Mouse (Mus musculus): ENCODE data around the gene Zfp280c. TPM values are rescaled to one million over a fixed set of nuclear protein-coding genes. Genes with fewer than 3 reads are reported as not detected.
A peak's percentile ranks its signal among the peaks of the same experiment; 100 is the strongest.

The Zfp280c gene
- polyA plus RNA-seq, 1 experiment, result 2.5 TPM

DNA sequence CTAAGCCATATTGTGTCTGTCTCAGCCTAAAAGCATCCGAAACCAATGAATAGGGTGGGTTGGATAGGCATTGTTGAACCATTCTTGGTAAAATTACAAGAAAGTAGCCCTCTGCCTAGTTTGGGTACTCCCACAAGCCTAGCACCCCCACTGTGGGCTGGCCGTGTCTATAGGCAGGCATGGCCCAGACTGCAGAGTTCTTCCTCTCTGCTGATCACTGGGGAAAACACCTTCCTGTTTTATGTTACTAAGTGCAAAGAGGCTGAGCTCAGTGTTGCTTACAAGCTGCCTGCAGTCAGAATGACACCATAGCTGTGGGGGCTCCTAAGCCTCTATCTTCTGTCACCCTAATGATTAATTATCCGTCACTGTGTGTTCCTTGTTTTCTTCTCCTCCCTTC, 70.8 kb downstream of the Zfp280c start:
- no peak for TF ChIP-seq CTCF (IDR thresholded peaks at IDR 0.05; ENCODE audit: extremely low read depth, insufficient read depth, insufficient read length, insufficient replicate concordance)
- no peak for TF ChIP-seq POLR2A (IDR thresholded peaks at IDR 0.05; ENCODE audit: low read depth, low read length)
- Histone ChIP-seq H3K4me3 (ENCODE audit: extremely low read depth, insufficient read depth, insufficient read length) (no peak overlapping the region), H3K27me3 (ENCODE audit: control insufficient read depth, insufficient read depth, low read length) (no peaks in the 10 kb centered on the region), H3K27ac (ENCODE audit: insufficient read depth, low read length) (no peak overlapping the region), H3K4me1 (ENCODE audit: control insufficient read depth, insufficient read depth, insufficient read length) (no peaks in the 10 kb centered on the region), H3K36me3 (ENCODE audit: control insufficient read depth, insufficient read depth, low read length) (no peaks in the 10 kb centered on the region)
- no peak for DNase-seq (ENCODE audit: low read depth in 1 of 2, low spot score in 2 of 2)
- 60% methylated on average over 3 of the region's 3 CpGs for WGBS

DNA sequence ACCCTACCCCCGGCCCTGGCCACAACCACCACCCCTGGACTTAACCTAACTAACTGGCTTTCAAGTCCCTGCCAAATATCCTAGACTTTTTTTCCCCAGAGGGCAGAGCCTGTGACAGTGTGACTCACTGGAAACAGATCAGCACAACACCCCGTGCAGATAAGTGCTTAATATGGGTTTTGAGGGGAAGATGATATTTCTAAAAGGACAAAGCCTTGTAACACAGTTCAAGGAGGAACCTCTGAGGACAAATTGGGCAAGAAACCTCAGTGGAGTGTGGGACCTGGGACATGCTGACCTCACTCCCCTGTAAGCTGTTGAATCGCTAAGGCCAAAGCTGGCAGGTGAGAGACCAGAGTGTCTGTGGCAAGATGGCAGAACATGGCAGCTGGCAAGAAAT, 72.7 kb downstream of the Zfp280c start:
- Histone ChIP-seq H3K4me3 (ENCODE audit: extremely low read depth, insufficient read depth, insufficient read length) (no peak overlapping the region), H3K4me1 (ENCODE audit: control insufficient read depth, insufficient read depth, insufficient read length) (no peaks in the 10 kb centered on the region), H3K36me3 (ENCODE audit: control insufficient read depth, insufficient read depth, low read length) (no peaks in the 10 kb centered on the region), H3K27ac (ENCODE audit: insufficient read depth, low read length) (no peak overlapping the region), H3K27me3 (ENCODE audit: control insufficient read depth, insufficient read depth, low read length) (no peaks in the 10 kb centered on the region)
- TF ChIP-seq CTCF (IDR thresholded peaks at IDR 0.05; ENCODE audit: extremely low read depth, insufficient read depth, insufficient read length, insufficient replicate concordance), result no peak
- TF ChIP-seq POLR2A (IDR thresholded peaks at IDR 0.05; ENCODE audit: low read depth, low read length), result no peak
- WGBS, result 86% methylated on average over 3 of the region's 3 CpGs
- DNase-seq (ENCODE audit: low read depth in 1 of 2, low spot score in 2 of 2), result no peak

DNA sequence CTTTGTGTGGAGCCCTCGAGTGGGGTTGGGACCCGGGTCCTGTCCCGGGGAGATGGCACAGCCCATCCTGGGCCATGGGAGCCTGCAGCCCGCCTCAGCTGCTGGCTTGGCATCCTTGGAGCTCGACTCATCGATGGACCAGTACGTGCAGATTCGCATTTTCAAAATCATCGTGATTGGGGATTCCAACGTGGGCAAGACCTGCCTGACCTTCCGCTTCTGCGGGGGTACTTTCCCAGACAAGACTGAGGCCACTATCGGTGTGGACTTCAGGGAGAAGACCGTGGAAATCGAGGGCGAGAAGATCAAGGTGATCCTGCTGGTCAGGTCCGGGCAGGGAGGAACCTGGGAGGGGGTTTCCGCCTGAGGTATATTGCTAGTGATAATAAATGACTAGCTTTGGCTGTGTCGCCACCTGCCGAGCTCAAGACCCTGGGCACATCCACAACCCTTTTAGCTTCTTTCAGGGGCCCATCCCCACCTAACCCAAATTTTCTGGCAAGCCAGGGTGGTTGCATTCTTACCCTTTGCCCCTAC, 74.7 kb downstream of the Zfp280c start:
- Histone ChIP-seq H3K4me3 (ENCODE audit: extremely low read depth, insufficient read depth, insufficient read length) (peak overlapping the region; percentile 42; the same call in 1 of the 2 replicates), H3K27ac (ENCODE audit: insufficient read depth, low read length) (no peak overlapping the region), H3K27me3 (ENCODE audit: control insufficient read depth, insufficient read depth, low read length) (no peaks in the 10 kb centered on the region), H3K4me1 (ENCODE audit: control insufficient read depth, insufficient read depth, insufficient read length) (no peaks in the 10 kb centered on the region), H3K36me3 (ENCODE audit: control insufficient read depth, insufficient read depth, low read length) (no peaks in the 10 kb centered on the region)
- TF ChIP-seq CTCF (IDR thresholded peaks at IDR 0.05; ENCODE audit: extremely low read depth, insufficient read depth, insufficient read length, insufficient replicate concordance) (no peak), POLR2A (IDR thresholded peaks at IDR 0.05; ENCODE audit: low read depth, low read length) (no peak)
- no peak for DNase-seq (ENCODE audit: low read depth in 1 of 2, low spot score in 2 of 2)
- WGBS, result 41% methylated on average over 20 of the region's 20 CpGs

DNA sequence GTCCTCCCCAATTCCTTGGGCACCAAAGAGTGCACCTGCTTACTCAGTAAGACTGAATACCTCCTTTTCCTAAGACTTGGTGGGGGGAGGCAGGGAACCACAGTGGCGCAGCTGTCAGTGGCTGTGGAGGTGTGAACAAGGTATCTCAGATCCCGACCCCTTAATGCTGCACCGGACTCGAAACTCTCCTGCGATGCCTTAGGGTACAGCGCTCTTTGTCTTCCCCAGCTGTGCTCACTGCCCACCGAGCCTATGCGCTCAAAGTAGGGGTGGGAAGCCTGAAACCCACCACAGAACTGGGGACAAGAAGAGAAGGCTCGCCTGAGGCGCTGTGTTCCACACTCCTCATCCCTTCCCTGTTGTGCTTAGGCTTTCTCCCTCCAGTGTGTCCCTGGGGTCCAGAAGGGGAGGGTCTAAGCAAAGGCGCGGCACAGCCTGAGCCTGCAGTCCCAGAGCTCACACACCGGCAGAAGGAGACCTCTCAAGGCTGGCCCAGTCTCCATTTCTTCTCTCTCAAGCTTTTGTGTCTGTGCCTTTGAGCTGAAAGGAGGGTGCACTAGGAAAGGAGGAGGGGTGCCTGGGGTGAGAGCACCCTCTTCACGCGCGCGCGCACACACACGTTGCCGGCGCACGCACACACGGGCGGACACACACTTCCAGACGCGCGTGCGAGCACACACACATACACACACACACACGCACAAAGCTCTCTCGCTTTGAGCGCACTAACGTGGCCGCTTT, 75.3 kb downstream of the Zfp280c start, which contains the start of gene Rab33a:
TSS of gene Rab33a (plus strand) at position 478 of the 741 bp plus-strand sequence.
- H3K4me1 ChIP-seq (ENCODE audit: control insufficient read depth, insufficient read depth, insufficient read length), result no peaks in the 10 kb centered on the region
- H3K27ac ChIP-seq (ENCODE audit: insufficient read depth, low read length), result no peak within 1 kb of the TSS
- peak within 1 kb of the TSS; percentile 42 for H3K4me3 ChIP-seq (ENCODE audit: extremely low read depth, insufficient read depth, insufficient read length)
- DNase-seq (ENCODE audit: low read depth in 1 of 2, low spot score in 2 of 2), result no peak
- 31% methylated on average over 33 of the region's 33 CpGs for WGBS
- no peak for TF ChIP-seq POLR2A (IDR thresholded peaks at IDR 0.05; ENCODE audit: low read depth, low read length)
- no peak for TF ChIP-seq CTCF (IDR thresholded peaks at IDR 0.05; ENCODE audit: extremely low read depth, insufficient read depth, insufficient read length, insufficient replicate concordance)
- no peaks in the 10 kb centered on the region for H3K36me3 ChIP-seq (ENCODE audit: control insufficient read depth, insufficient read depth, low read length)
- no peaks in the 10 kb centered on the region for H3K27me3 ChIP-seq (ENCODE audit: control insufficient read depth, insufficient read depth, low read length)

DNA sequence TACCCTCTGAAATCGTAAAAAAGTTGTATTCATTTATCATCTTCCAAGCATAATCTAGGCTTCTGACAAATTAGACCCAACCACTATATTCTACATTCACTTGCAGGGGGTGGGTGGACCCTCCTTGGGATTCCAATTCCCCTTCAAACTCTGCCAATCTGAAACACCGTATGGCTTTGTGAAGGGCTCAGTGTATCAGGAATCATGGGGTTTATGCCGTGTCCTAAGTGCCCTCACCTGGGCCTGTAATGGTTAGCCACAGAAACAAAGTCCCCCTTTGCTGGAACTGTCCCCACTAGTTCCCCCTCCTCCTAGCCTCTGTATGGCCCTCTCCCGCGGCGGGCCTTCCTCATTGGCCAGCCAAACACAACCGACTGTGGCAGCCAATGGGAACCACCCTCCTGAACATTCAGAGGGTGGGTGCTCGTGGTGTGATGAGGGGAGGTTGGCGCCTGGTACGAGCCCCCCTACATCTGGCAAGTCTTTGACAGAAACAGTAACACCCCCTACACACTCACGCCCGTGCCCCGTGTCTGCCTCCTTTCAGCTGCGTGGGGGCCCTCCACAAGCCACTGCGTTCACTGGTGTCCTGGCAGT, 76.0 kb downstream of the Zfp280c start:
- TF ChIP-seq CTCF (IDR thresholded peaks at IDR 0.05; ENCODE audit: extremely low read depth, insufficient read depth, insufficient read length, insufficient replicate concordance) (no peak), POLR2A (IDR thresholded peaks at IDR 0.05; ENCODE audit: low read depth, low read length) (no peak)
- peak overlapping the region; percentile 4; the same call in 1 of the 2 replicates for H3K4me3 ChIP-seq (ENCODE audit: extremely low read depth, insufficient read depth, insufficient read length)
- H3K27me3 ChIP-seq (ENCODE audit: control insufficient read depth, insufficient read depth, low read length), result no peaks in the 10 kb centered on the region
- 52% methylated on average over 15 of the region's 15 CpGs for WGBS
- H3K4me1 ChIP-seq (ENCODE audit: control insufficient read depth, insufficient read depth, insufficient read length), result no peaks in the 10 kb centered on the region
- no peak overlapping the region for H3K27ac ChIP-seq (ENCODE audit: insufficient read depth, low read length)
- no peaks in the 10 kb centered on the region for H3K36me3 ChIP-seq (ENCODE audit: control insufficient read depth, insufficient read depth, low read length)
- DNase-seq (ENCODE audit: low read depth in 1 of 2, low spot score in 2 of 2), result no peak

DNA sequence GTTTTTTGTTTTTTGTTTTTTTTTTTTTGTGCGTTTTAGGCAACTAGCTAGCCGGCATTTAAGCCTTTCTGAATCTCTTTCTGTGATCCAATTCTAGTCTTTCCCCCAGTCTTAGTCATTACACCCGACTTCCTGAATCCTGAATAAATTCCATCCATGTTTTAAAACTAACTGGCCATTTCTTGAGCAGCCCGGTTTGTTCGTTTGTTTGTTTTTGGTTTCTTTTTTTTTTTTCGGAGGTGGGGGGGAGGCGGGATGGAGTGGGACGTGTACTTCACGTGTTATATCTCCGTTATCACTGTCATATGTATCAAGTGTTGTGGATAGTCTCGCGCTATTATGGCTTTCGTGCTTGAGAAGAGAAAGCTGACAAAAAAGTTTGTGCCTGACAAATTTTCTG, 80.5 kb downstream of the Zfp280c start:
- Histone ChIP-seq H3K27ac (ENCODE audit: insufficient read depth, low read length) (no peak overlapping the region), H3K4me1 (ENCODE audit: control insufficient read depth, insufficient read depth, insufficient read length) (no peaks in the 10 kb centered on the region), H3K27me3 (ENCODE audit: control insufficient read depth, insufficient read depth, low read length) (no peaks in the 10 kb centered on the region), H3K36me3 (ENCODE audit: control insufficient read depth, insufficient read depth, low read length) (no peaks in the 10 kb centered on the region), H3K4me3 (ENCODE audit: extremely low read depth, insufficient read depth, insufficient read length) (peak overlapping the region; percentile 56; the same call in 1 of the 2 replicates)
- DNase-seq (ENCODE audit: low read depth in 1 of 2, low spot score in 2 of 2), result peak in 1 of 2 experiments; percentile 2
- WGBS, result 30% methylated on average over 13 of the region's 13 CpGs
- TF ChIP-seq CTCF (IDR thresholded peaks at IDR 0.05; ENCODE audit: extremely low read depth, insufficient read depth, insufficient read length, insufficient replicate concordance) (no peak), POLR2A (IDR thresholded peaks at IDR 0.05; ENCODE audit: low read depth, low read length) (no peak)
